Mouse (Mus musculus): ENCODE results near the gene Gdf1. TPM values are rescaled to one million over a fixed set of nuclear protein-coding genes. Genes with fewer than 3 reads are reported as not detected.

Gene Gdf1
- polyA plus RNA-seq, 1 experiment from 2014 or later = 0.78 TPM

DNA sequence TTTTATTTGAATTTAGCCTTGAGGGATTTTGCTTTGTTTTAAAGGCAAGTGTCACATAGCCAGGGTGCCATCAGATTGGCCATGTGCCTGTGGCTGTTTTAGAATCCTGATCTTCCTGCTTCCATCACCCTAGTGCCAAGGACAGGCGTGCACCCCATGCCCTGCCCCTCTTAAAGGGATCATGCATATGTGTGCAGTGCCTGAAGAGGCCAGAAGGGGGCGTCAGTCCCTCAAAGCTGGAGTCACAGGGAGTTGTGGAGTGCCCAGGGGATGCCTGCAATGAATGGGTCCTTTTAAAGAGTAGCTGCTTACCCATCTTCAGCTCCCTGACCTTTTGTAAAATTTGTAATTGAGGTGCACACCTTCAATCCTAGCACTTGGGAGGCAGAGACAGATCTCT, 20.3 kb upstream of the Gdf1 start:
- Histone ChIP-seq H3K27ac (no peak overlapping the region), H3K9me3 (no peaks in the 10 kb centered on the region), H3K27me3 (no peaks in the 10 kb centered on the region), H3K4me3 (no peak overlapping the region), H3K4me1 (peaks cover 4% of the 10 kb centered on the region; the same call in 1 of the 2 replicates), H3K9ac (no peak overlapping the region), H3K4me2 (replicated peaks) (no peak overlapping the region), H3K36me3 (peaks cover 89% of the 10 kb centered on the region)
- no peak for ATAC-seq (ENCODE audit: low FRiP score, low read depth)
- 37% methylated on average over 2 of the region's 2 CpGs for WGBS

DNA sequence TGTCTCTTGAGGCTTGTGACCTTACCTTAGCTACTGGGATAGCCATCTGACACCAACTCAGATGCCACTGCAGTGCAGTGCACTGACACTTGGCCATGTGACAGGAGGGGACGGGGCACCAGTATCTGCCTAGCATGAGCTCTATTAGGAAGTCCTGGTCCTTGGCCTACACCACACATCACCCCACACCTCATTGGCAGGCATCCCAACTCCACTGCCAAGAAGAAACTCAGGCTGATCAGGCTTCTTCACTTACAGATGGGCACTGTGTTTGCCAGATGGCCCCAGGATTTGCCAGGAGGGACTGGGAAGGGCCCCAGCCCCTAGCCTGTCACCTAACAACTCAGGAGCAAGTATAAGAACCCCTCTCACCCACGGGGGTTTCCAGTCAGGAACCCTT, 16.2 kb upstream of the Gdf1 start:
- H3K36me3 ChIP-seq = peaks cover 51% of the 10 kb centered on the region
- H3K27me3 ChIP-seq = no peaks in the 10 kb centered on the region
- H3K4me1 ChIP-seq = peaks cover 31% of the 10 kb centered on the region
- H3K4me3 ChIP-seq = no peak overlapping the region
- H3K9me3 ChIP-seq = no peaks in the 10 kb centered on the region
- no peak overlapping the region for H3K27ac ChIP-seq
- no peak overlapping the region for H3K9ac ChIP-seq
- no peak for ATAC-seq (ENCODE audit: low FRiP score, low read depth)
- H3K4me2 ChIP-seq (replicated peaks) = no peak overlapping the region
- WGBS = 98% methylated on average over 2 of the region's 2 CpGs

- Histone ChIP-seq H3K9ac (peak within 1 kb of the TSS; percentile 77), H3K9me3 (no peaks in the 10 kb centered on the region), H3K27me3 (no peaks in the 10 kb centered on the region), H3K27ac (peak within 1 kb of the TSS; percentile 84; the same call in 1 of the 2 replicates), H3K36me3 (peaks cover 46% of the 10 kb centered on the region), H3K4me1 (peaks cover 31% of the 10 kb centered on the region), H3K4me2 (replicated peaks) (peak within 1 kb of the TSS; percentile 80), H3K4me3 (peak within 1 kb of the TSS; percentile 67)
- peak; percentile 73 for ATAC-seq (ENCODE audit: low FRiP score, low read depth)
- WGBS = 1% methylated on average over 66 of the region's 66 CpGs
These were observed 13.8 kb upstream of the Gdf1 start, which contains the start of gene Cers1 for GRCm38 (mm10) chr8:70315624-70316510. Gene Cers1 (plus strand): TSS chr8:70315775.

GRCm38 (mm10) chr8:70316511-70317504, 12.8 kb upstream of the Gdf1 start:
- 15% methylated on average over 15 of the region's 15 CpGs for WGBS
- Histone ChIP-seq H3K4me2 (replicated peaks) (peak overlapping the region; percentile 80), H3K36me3 (peaks cover 36% of the 10 kb centered on the region), H3K9me3 (no peaks in the 10 kb centered on the region), H3K27ac (peak overlapping the region; percentile 84), H3K27me3 (no peaks in the 10 kb centered on the region), H3K4me1 (peaks cover 31% of the 10 kb centered on the region), H3K9ac (peak overlapping the region; percentile 77), H3K4me3 (peak overlapping the region; percentile 67)
- ATAC-seq (ENCODE audit: low FRiP score, low read depth) = peak; percentile 81

GRCm38 (mm10) chr8:70317872-70318271, 11.7 kb upstream of the Gdf1 start:
- WGBS = 83% methylated on average over 5 of the region's 5 CpGs
- Histone ChIP-seq H3K4me3 (no peak overlapping the region), H3K9ac (no peak overlapping the region), H3K4me1 (peaks cover 31% of the 10 kb centered on the region), H3K36me3 (peaks cover 35% of the 10 kb centered on the region), H3K9me3 (no peaks in the 10 kb centered on the region), H3K4me2 (replicated peaks) (no peak overlapping the region), H3K27ac (peak overlapping the region; percentile 28; the same call in 1 of the 2 replicates), H3K27me3 (no peaks in the 10 kb centered on the region)
- ATAC-seq (ENCODE audit: low FRiP score, low read depth) = no peak

- no peaks in the 10 kb centered on the region for H3K9me3 ChIP-seq
- ATAC-seq (ENCODE audit: low FRiP score, low read depth) = no peak
- peaks cover 70% of the 10 kb centered on the region for H3K36me3 ChIP-seq
- H3K27me3 ChIP-seq = no peaks in the 10 kb centered on the region
- H3K4me2 ChIP-seq (replicated peaks) = no peak overlapping the region
- WGBS = 88% methylated on average over 3 of the region's 3 CpGs
- no peak overlapping the region for H3K4me3 ChIP-seq
- no peak overlapping the region for H3K9ac ChIP-seq
- no peaks in the 10 kb centered on the region for H3K4me1 ChIP-seq
- H3K27ac ChIP-seq = no peak overlapping the region
These were observed 5.9 kb upstream of the Gdf1 start for GRCm38 (mm10) chr8:70323716-70324115.

DNA sequence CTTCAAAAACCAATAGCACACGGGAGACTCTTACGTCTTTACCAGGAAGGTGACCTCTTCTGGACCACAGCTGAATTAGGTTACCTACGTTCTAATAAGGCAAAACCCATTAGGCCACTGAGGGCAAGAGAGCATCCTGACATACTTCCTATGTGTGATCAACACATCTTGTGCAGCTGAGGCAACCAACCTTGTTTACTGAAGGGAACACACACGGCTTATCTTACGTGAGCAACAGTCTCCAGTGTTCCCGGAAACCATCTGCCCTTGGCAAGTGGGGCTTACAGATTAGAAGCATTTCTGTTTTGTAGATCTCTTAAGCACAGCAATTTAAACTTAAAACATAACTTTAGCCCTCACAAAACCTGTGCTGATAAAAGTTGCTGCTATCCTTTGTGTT, 2.1 kb upstream of the Gdf1 start:
- ATAC-seq (ENCODE audit: low FRiP score, low read depth) = no peak
- Histone ChIP-seq H3K36me3 (peaks cover 66% of the 10 kb centered on the region), H3K4me2 (replicated peaks) (no peak overlapping the region), H3K27ac (no peak overlapping the region), H3K4me3 (no peak overlapping the region), H3K27me3 (peaks cover 7% of the 10 kb centered on the region), H3K4me1 (peaks cover 26% of the 10 kb centered on the region), H3K9me3 (no peaks in the 10 kb centered on the region), H3K9ac (no peak overlapping the region)
- 94% methylated on average over 6 of the region's 6 CpGs for WGBS

DNA sequence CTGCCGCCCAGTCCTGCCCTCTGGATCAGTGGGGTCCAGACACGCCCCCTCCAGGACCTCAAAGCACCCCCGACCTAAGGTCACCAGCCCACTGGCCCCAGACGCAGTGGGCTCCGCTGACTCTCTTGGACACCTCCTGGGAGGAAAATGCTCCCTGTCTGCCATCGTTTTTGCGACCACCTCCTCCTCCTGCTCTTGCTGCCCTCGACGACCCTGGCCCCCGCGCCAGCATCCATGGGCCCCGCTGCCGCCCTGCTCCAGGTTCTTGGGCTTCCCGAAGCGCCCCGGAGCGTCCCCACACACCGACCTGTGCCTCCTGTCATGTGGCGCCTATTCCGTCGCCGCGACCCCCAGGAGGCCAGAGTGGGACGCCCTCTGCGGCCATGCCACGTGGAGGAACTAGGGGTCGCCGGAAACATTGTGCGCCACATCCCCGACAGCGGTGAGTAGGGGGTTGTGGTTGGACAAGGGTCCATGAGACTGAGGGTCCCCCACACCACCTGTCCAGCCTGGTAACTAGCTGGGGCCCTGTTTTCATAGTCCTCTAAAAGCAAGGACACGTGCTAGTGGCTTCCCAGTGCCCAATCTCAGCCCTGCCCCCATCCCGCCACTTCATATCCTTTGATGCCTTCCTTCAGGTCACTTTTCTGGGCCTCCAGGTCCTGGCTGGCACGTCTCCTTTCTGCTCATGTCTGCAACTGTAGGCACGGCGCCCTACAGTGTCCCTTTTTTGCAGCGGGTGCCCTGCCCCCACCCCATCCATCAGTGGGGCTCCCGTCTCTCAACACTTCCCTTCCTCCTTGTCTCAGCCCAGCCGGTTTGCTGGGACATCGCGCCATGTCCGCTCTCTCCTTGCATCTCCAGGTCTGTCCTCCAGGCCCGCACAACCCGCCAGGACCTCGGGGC, 471 bp downstream of the Gdf1 start:
- peak overlapping the region; percentile 61 for H3K9ac ChIP-seq
- peaks cover 68% of the 10 kb centered on the region for H3K36me3 ChIP-seq
- peak overlapping the region; percentile 10; the same call in 1 of the 2 replicates for H3K27ac ChIP-seq

DNA sequence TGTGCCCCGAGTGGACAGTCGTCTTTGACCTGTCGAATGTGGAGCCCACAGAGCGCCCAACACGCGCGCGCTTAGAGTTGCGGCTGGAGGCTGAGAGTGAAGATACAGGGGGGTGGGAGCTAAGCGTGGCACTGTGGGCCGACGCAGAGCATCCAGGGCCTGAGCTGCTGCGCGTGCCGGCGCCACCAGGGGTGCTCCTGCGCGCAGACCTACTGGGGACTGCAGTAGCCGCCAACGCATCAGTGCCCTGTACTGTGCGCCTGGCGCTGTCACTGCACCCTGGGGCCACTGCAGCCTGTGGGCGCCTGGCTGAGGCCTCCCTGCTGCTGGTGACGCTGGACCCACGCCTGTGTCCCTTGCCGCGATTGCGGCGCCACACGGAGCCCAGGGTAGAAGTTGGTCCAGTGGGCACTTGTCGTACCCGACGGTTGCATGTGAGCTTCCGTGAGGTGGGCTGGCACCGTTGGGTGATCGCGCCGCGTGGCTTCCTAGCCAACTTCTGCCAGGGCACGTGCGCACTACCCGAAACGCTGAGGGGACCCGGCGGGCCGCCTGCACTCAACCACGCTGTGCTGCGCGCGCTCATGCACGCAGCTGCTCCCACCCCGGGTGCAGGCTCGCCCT, 1.2 kb downstream of the Gdf1 start:
- Histone ChIP-seq H3K9me3 (no peaks in the 10 kb centered on the region), H3K4me3 (peak overlapping the region; percentile 25), H3K27ac (peak overlapping the region; percentile 10; the same call in 1 of the 2 replicates), H3K9ac (peak overlapping the region; percentile 61), H3K27me3 (peaks cover 7% of the 10 kb centered on the region), H3K4me2 (replicated peaks) (peak overlapping the region; percentile 57), H3K36me3 (peaks cover 76% of the 10 kb centered on the region), H3K4me1 (peaks cover 26% of the 10 kb centered on the region)
- WGBS = 32% methylated on average over 53 of the region's 53 CpGs
- ATAC-seq (ENCODE audit: low FRiP score, low read depth) = peak; percentile 76

More for the DNA sequence above, 471 bp downstream of the Gdf1 start:
- Histone ChIP-seq H3K9me3 (no peaks in the 10 kb centered on the region), H3K27me3 (peaks cover 7% of the 10 kb centered on the region), H3K4me1 (peaks cover 26% of the 10 kb centered on the region), H3K4me3 (peak overlapping the region; percentile 25), H3K4me2 (replicated peaks) (peak overlapping the region; percentile 57)
- ATAC-seq (ENCODE audit: low FRiP score, low read depth) = peak; percentile 17; the same call in 1 of the 2 replicates
- WGBS = 9% methylated on average over 45 of the region's 45 CpGs

DNA sequence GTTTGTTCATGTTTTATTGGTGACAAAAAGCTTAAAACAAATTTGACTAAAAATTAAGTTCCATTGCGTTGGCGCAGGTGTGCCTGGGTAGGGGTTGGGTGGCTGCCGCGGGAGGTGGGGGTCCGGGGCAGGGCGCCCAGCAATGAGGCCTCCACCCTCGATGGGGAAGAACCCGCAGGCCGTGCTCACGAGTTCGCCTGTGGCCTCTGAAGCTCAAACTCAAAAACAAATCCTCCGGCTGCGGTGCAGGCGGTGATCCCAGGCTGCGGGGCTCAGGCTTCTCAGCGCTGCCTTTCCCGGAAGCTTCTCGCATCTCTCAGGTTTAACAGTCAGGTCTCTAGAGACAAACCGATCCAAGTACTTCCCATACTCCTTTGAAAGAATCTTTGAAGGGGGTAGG, 1.9 kb downstream of the Gdf1 start:
- Histone ChIP-seq H3K36me3 (peaks cover 78% of the 10 kb centered on the region), H3K27ac (no peak overlapping the region), H3K4me1 (peaks cover 26% of the 10 kb centered on the region), H3K9ac (no peak overlapping the region; the same call in 1 of the 2 replicates), H3K9me3 (no peaks in the 10 kb centered on the region), H3K4me3 (no peak overlapping the region), H3K4me2 (replicated peaks) (peak overlapping the region; percentile 15), H3K27me3 (peaks cover 7% of the 10 kb centered on the region)
- 58% methylated on average over 19 of the region's 19 CpGs for WGBS
- ATAC-seq (ENCODE audit: low FRiP score, low read depth) = no peak

All from limb, embryonic 13.5 days (tissue).